Mouse (Mus musculus): Measurements from ENCODE around the gene Tfap4.

GRCm38 (mm10) chr16:4519825-4520224 lies 39.8 kb downstream of the Tfap4 start:
- TF ChIP-seq CTCF (IDR thresholded peaks at IDR 0.05; ENCODE audit: control insufficient read depth, insufficient read depth, insufficient replicate concordance, low read depth, low read length) (no peak), POLR2A (IDR thresholded peaks at IDR 0.05; ENCODE audit: control insufficient read depth, low read depth, low read length) (no peak)
